Mouse (Mus musculus): ENCODE results near the gene Hpn. TPM values are rescaled to one million over a fixed set of nuclear protein-coding genes. Genes with fewer than 3 reads are reported as not detected.

Hpn gene
- polyA plus RNA-seq, 1 experiment from 2014 or later: 1.2 TPM

- Histone ChIP-seq H3K36me3 (ENCODE audit: control insufficient read depth, insufficient read depth, low read length) (no peaks in the 10 kb centered on the region), H3K4me3 (ENCODE audit: low read depth, low read length) (no peak overlapping the region), H3K9me3 (ENCODE audit: control insufficient read depth, low read length) (no peaks in the 10 kb centered on the region), H3K27me3 (ENCODE audit: control insufficient read depth, insufficient read depth, low read length) (no peaks in the 10 kb centered on the region), H3K4me1 (ENCODE audit: control insufficient read depth, insufficient read depth, low read length) (no peaks in the 10 kb centered on the region), H3K9ac (ENCODE audit: low read length) (no peak overlapping the region), H3K27ac (ENCODE audit: low read depth, low read length) (no peak overlapping the region), H3K4me2 (no peak overlapping the region)
- no peak for ATAC-seq (ENCODE audit: low FRiP score)
- no peak for DNase-seq (ENCODE audit: low spot score, missing footprints)
- WGBS: 75% methylated on average over 9 of the region's 9 CpGs
Observed at GRCm38 (mm10) chr7:31096892-31097564, 18.1 kb downstream of the Hpn start.

GRCm38 (mm10) chr7:31094774-31095501 is 20.2 kb downstream of the Hpn start:
- 29% methylated on average over 12 of the region's 12 CpGs for WGBS
- no peak overlapping the region for H3K4me2 ChIP-seq
- no peaks in the 10 kb centered on the region for H3K27me3 ChIP-seq (ENCODE audit: control insufficient read depth, insufficient read depth, low read length)
- H3K36me3 ChIP-seq (ENCODE audit: control insufficient read depth, insufficient read depth, low read length): no peaks in the 10 kb centered on the region
- H3K4me3 ChIP-seq (ENCODE audit: low read depth, low read length): no peak overlapping the region
- H3K9ac ChIP-seq (ENCODE audit: low read length): no peak overlapping the region
- no peak overlapping the region for H3K27ac ChIP-seq (ENCODE audit: low read depth, low read length)
- no peaks in the 10 kb centered on the region for H3K9me3 ChIP-seq (ENCODE audit: control insufficient read depth, low read length)
- no peaks in the 10 kb centered on the region for H3K4me1 ChIP-seq (ENCODE audit: control insufficient read depth, insufficient read depth, low read length)
- no peak for ATAC-seq (ENCODE audit: low FRiP score)
- DNase-seq (ENCODE audit: low spot score, missing footprints): no peak

GRCm38 (mm10) chr7:31089721-31090120 is 25.4 kb downstream of the Hpn start:
- Histone ChIP-seq H3K27me3 (ENCODE audit: control insufficient read depth, insufficient read depth, low read length) (no peaks in the 10 kb centered on the region), H3K9me3 (ENCODE audit: control insufficient read depth, low read length) (no peaks in the 10 kb centered on the region), H3K4me1 (ENCODE audit: control insufficient read depth, insufficient read depth, low read length) (peaks cover 4% of the 10 kb centered on the region; the same call in 1 of the 2 replicates), H3K36me3 (ENCODE audit: control insufficient read depth, insufficient read depth, low read length) (no peaks in the 10 kb centered on the region), H3K4me2 (no peak overlapping the region), H3K4me3 (ENCODE audit: low read depth, low read length) (no peak overlapping the region), H3K27ac (ENCODE audit: low read depth, low read length) (no peak overlapping the region), H3K9ac (ENCODE audit: low read length) (no peak overlapping the region)
- DNase-seq (ENCODE audit: low spot score, missing footprints) (no peak), ATAC-seq (ENCODE audit: low FRiP score) (no peak)
- 93% methylated on average over 2 of the region's 2 CpGs for WGBS

GRCm38 (mm10) chr7:31088206-31088605 is 26.9 kb downstream of the Hpn start:
- Histone ChIP-seq H3K4me2 (no peak overlapping the region), H3K9me3 (ENCODE audit: control insufficient read depth, low read length) (no peaks in the 10 kb centered on the region), H3K27me3 (ENCODE audit: control insufficient read depth, insufficient read depth, low read length) (no peaks in the 10 kb centered on the region), H3K4me3 (ENCODE audit: low read depth, low read length) (no peak overlapping the region), H3K27ac (ENCODE audit: low read depth, low read length) (no peak overlapping the region), H3K36me3 (ENCODE audit: control insufficient read depth, insufficient read depth, low read length) (no peaks in the 10 kb centered on the region), H3K9ac (ENCODE audit: low read length) (no peak overlapping the region), H3K4me1 (ENCODE audit: control insufficient read depth, insufficient read depth, low read length) (peaks cover 4% of the 10 kb centered on the region; the same call in 1 of the 2 replicates)
- ATAC-seq (ENCODE audit: low FRiP score) (no peak), DNase-seq (ENCODE audit: low spot score, missing footprints) (no peak)
- WGBS: 67% methylated on average over 3 of the region's 3 CpGs

- Histone ChIP-seq H3K36me3 (ENCODE audit: control insufficient read depth, insufficient read depth, low read length) (no peaks in the 10 kb centered on the region), H3K4me1 (ENCODE audit: control insufficient read depth, insufficient read depth, low read length) (peaks cover 4% of the 10 kb centered on the region; the same call in 1 of the 2 replicates), H3K9me3 (ENCODE audit: control insufficient read depth, low read length) (no peaks in the 10 kb centered on the region), H3K4me2 (no peak overlapping the region), H3K4me3 (ENCODE audit: low read depth, low read length) (no peak overlapping the region), H3K9ac (ENCODE audit: low read length) (no peak overlapping the region), H3K27me3 (ENCODE audit: control insufficient read depth, insufficient read depth, low read length) (no peaks in the 10 kb centered on the region), H3K27ac (ENCODE audit: low read depth, low read length) (no peak overlapping the region)
- DNase-seq (ENCODE audit: low spot score, missing footprints): no peak
- 83% methylated on average over 2 of the region's 2 CpGs for WGBS
- no peak for ATAC-seq (ENCODE audit: low FRiP score)
Observed at GRCm38 (mm10) chr7:31087262-31087661, 27.8 kb downstream of the Hpn start.

- H3K9ac ChIP-seq (ENCODE audit: low read length): no peak overlapping the region
- no peak overlapping the region for H3K4me3 ChIP-seq (ENCODE audit: low read depth, low read length)
- peaks cover 4% of the 10 kb centered on the region; the same call in 1 of the 2 replicates for H3K4me1 ChIP-seq (ENCODE audit: control insufficient read depth, insufficient read depth, low read length)
- DNase-seq (ENCODE audit: low spot score, missing footprints): no peak
- no peaks in the 10 kb centered on the region for H3K9me3 ChIP-seq (ENCODE audit: control insufficient read depth, low read length)
- 92% methylated on average over 9 of the region's 9 CpGs for WGBS
- H3K4me2 ChIP-seq: no peak overlapping the region
- ATAC-seq (ENCODE audit: low FRiP score): no peak
- no peak overlapping the region for H3K27ac ChIP-seq (ENCODE audit: low read depth, low read length)
- no peaks in the 10 kb centered on the region for H3K36me3 ChIP-seq (ENCODE audit: control insufficient read depth, insufficient read depth, low read length)
- H3K27me3 ChIP-seq (ENCODE audit: control insufficient read depth, insufficient read depth, low read length): no peaks in the 10 kb centered on the region
Observed at GRCm38 (mm10) chr7:31086175-31086755, 28.8 kb downstream of the Hpn start.

- no peaks in the 10 kb centered on the region for H3K9me3 ChIP-seq (ENCODE audit: control insufficient read depth, low read length)
- WGBS: 33% methylated on average over 3 of the region's 3 CpGs
- no peak overlapping the region for H3K9ac ChIP-seq (ENCODE audit: low read length)
- no peak overlapping the region for H3K4me2 ChIP-seq
- no peaks in the 10 kb centered on the region for H3K36me3 ChIP-seq (ENCODE audit: control insufficient read depth, insufficient read depth, low read length)
- DNase-seq (ENCODE audit: low spot score, missing footprints): no peak
- H3K4me1 ChIP-seq (ENCODE audit: control insufficient read depth, insufficient read depth, low read length): peaks cover 4% of the 10 kb centered on the region; the same call in 1 of the 2 replicates
- no peak for ATAC-seq (ENCODE audit: low FRiP score)
- no peak overlapping the region for H3K4me3 ChIP-seq (ENCODE audit: low read depth, low read length)
- H3K27me3 ChIP-seq (ENCODE audit: control insufficient read depth, insufficient read depth, low read length): no peaks in the 10 kb centered on the region
- no peak overlapping the region for H3K27ac ChIP-seq (ENCODE audit: low read depth, low read length)
Observed at GRCm38 (mm10) chr7:31085171-31085570, 29.9 kb downstream of the Hpn start.

- DNase-seq (ENCODE audit: low spot score, missing footprints): no peak
- no peaks in the 10 kb centered on the region for H3K27me3 ChIP-seq (ENCODE audit: control insufficient read depth, insufficient read depth, low read length)
- no peak overlapping the region for H3K27ac ChIP-seq (ENCODE audit: low read depth, low read length)
- H3K4me2 ChIP-seq: no peak overlapping the region
- no peaks in the 10 kb centered on the region for H3K36me3 ChIP-seq (ENCODE audit: control insufficient read depth, insufficient read depth, low read length)
- H3K4me1 ChIP-seq (ENCODE audit: control insufficient read depth, insufficient read depth, low read length): peaks cover 4% of the 10 kb centered on the region; the same call in 1 of the 2 replicates
- H3K4me3 ChIP-seq (ENCODE audit: low read depth, low read length): no peak overlapping the region
- ATAC-seq (ENCODE audit: low FRiP score): no peak
- no peak overlapping the region for H3K9ac ChIP-seq (ENCODE audit: low read length)
- WGBS: 64% methylated on average over 9 of the region's 9 CpGs
- no peaks in the 10 kb centered on the region for H3K9me3 ChIP-seq (ENCODE audit: control insufficient read depth, low read length)
Observed at GRCm38 (mm10) chr7:31084140-31084539, 30.9 kb downstream of the Hpn start.
